Mouse (Mus musculus) hindbrain, embryonic 10.5 days (tissue): ENCODE results near the gene Hsd17b13. TPM values are rescaled to one million over a fixed set of nuclear protein-coding genes. Genes with fewer than 3 reads are reported as not detected.

Experiments used
- DNase-seq: peaks from one replicate; pipeline ENCODE4 v3.0.0-alpha.2; 2017; ENCODE audit warnings: low spot score
- H3K27ac ChIP-seq: fragments of 300-500 bp; sonication (generic); 2 replicates; pipeline ENCODE4 v1.5.1; 2016; ENCODE audit warnings: mild to moderate bottlenecking, moderate library complexity
- H3K27me3 ChIP-seq: fragments of 300-500 bp; sonication (generic); 2 replicates; pipeline ENCODE4 v1.6.1; 2016; ENCODE audit warnings: mild to moderate bottlenecking; ENCODE audit not compliant: poor library complexity, insufficient read depth, severe bottlenecking
- H3K36me3 ChIP-seq: fragments of 300-500 bp; sonication (generic); 2 replicates; pipeline ENCODE4 v1.6.1; 2016; ENCODE audit warnings: mild to moderate bottlenecking, moderate library complexity
- H3K4me1 ChIP-seq: fragments of 300-500 bp; sonication (generic); replicated peaks from 2 replicates; pipeline ENCODE4 v1.6.1; 2016; ENCODE audit warnings: mild to moderate bottlenecking
- H3K4me3 ChIP-seq: fragments of 300-500 bp; sonication (generic); 2 replicates; pipeline ENCODE4 v1.5.1; 2016; ENCODE audit warnings: mild to moderate bottlenecking, moderate library complexity
- H3K9me3 ChIP-seq: fragments of 300-500 bp; sonication (generic); 2 replicates; pipeline ENCODE4 v1.6.1; 2016; ENCODE audit warnings: mild to moderate bottlenecking, moderate library complexity
- WGBS: fragments of 180-500 bp; shearing (Covaris S2); methylation state at CpG from one replicate; pipeline ENCODE4 v1.1.7; 2016; 5-methylcytosine and 5-hydroxymethylcytosine counted together
- polyA plus RNA-seq: library from polyadenylated mRNA; unstranded; fragments of >200 nt; fragmentation: Nextera tagmentation; extraction: Ambion mirVana; gene quantifications from 2 replicates; pipeline ENCODE4 v1.2.1, GENCODE M21; 2016

Gene Hsd17b13
- polyA plus RNA-seq, 1 experiment from 2014 or later = not detected

DNA sequence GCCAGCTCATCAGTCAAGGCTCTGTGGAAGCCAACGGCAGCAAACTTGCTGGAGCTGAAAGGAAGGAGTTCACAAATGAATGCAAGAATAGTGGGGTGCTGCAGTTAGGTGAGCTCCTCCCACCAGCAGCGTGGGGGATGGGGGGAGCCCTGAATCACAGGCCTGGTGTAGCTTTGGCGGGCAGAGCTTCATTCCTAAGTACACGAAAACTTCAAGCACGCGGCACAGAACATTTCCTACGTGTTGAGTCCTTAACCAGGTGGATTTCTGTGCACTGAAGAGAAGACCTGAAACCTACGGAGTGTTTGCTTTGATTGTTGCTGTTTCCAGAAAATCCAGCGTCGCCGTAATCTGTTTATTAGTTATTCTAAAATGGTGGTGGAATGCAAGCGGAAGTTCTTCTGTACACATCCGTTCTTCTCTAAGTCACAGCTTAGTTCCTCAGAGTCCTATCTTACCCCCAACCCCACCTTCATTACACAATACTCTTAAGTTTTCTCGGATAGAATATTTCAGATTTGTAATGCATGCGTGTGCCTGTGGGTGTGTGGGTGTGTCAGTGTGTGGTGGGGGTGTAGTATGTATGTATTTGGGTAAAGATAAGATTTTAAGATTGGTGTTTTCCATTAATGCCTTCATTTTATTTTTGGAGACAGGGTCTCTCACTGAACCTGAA is 26.2 kb upstream of the Hsd17b13 start:
- Histone ChIP-seq H3K27me3 (peaks cover 5% of the 10 kb centered on the region; the same call in 1 of the 2 replicates), H3K9me3 (no peaks in the 10 kb centered on the region), H3K36me3 (no peaks in the 10 kb centered on the region), H3K27ac (peak overlapping the region; percentile 50; the same call in 1 of the 2 replicates), H3K4me3 (peak overlapping the region; percentile 32), H3K4me1 (peaks cover 11% of the 10 kb centered on the region)
- WGBS = 51% methylated on average over 15 of the region's 15 CpGs
- no peak for DNase-seq

GRCm38 (mm10) chr5:104002549-104003255 is 25.5 kb upstream of the Hsd17b13 start:
- 18% methylated on average over 18 of the region's 18 CpGs for WGBS
- peaks cover 11% of the 10 kb centered on the region for H3K4me1 ChIP-seq
- peak overlapping the region; percentile 50 for H3K27ac ChIP-seq
- H3K36me3 ChIP-seq = no peaks in the 10 kb centered on the region
- DNase-seq = peak; percentile 25
- no peaks in the 10 kb centered on the region for H3K9me3 ChIP-seq
- peak overlapping the region; percentile 32 for H3K4me3 ChIP-seq
- peaks cover 5% of the 10 kb centered on the region; the same call in 1 of the 2 replicates for H3K27me3 ChIP-seq

GRCm38 (mm10) chr5:103999738-104000137 is 22.5 kb upstream of the Hsd17b13 start:
- 8% methylated on average over 5 of the region's 5 CpGs for WGBS

DNA sequence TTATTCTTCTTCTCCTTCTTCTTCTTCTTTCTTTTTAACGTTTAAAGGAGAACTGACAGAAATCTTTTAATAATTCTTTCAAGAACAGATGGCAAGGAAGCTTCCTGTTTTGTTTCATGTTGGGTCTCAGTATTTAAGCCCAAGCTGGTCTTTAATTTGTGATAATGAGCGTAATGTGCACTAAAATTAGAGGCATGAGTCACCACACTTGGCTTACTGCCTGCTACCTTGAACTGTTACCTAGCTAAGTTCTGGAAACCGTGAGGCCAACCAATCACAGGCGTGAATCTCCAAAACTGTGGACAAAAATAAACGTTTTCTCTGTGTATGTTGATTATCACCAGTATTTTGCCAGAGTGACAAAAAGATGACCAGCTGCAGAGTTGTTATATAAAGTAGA is 21.5 kb upstream of the Hsd17b13 start:
- Histone ChIP-seq H3K9me3 (no peaks in the 10 kb centered on the region), H3K4me1 (peaks cover 11% of the 10 kb centered on the region), H3K27ac (no peak overlapping the region), H3K4me3 (no peak overlapping the region), H3K27me3 (peaks cover 5% of the 10 kb centered on the region; the same call in 1 of the 2 replicates), H3K36me3 (no peaks in the 10 kb centered on the region)
- no peak for DNase-seq
- 79% methylated on average over 5 of the region's 5 CpGs for WGBS

More at GRCm38 (mm10) chr5:103999738-104000137, 22.5 kb upstream of the Hsd17b13 start:
- peaks cover 11% of the 10 kb centered on the region for H3K4me1 ChIP-seq
- no peaks in the 10 kb centered on the region for H3K9me3 ChIP-seq
- DNase-seq = peak; percentile 74
- peaks cover 5% of the 10 kb centered on the region; the same call in 1 of the 2 replicates for H3K27me3 ChIP-seq
- no peak overlapping the region for H3K4me3 ChIP-seq
- no peak overlapping the region for H3K27ac ChIP-seq
- no peaks in the 10 kb centered on the region for H3K36me3 ChIP-seq

GRCm38 (mm10) chr5:103995181-103995580 is 18.0 kb upstream of the Hsd17b13 start:
- no peak overlapping the region for H3K27ac ChIP-seq
- no peak for DNase-seq
- H3K27me3 ChIP-seq = no peaks in the 10 kb centered on the region
- H3K36me3 ChIP-seq = no peaks in the 10 kb centered on the region
- H3K4me1 ChIP-seq = no peaks in the 10 kb centered on the region
- H3K9me3 ChIP-seq = no peaks in the 10 kb centered on the region
- 76% methylated on average over 3 of the region's 3 CpGs for WGBS
- H3K4me3 ChIP-seq = no peak overlapping the region

- WGBS = 87% methylated on average over 4 of the region's 4 CpGs
Observed at GRCm38 (mm10) chr5:103994669-103995068, 17.5 kb upstream of the Hsd17b13 start.

DNA sequence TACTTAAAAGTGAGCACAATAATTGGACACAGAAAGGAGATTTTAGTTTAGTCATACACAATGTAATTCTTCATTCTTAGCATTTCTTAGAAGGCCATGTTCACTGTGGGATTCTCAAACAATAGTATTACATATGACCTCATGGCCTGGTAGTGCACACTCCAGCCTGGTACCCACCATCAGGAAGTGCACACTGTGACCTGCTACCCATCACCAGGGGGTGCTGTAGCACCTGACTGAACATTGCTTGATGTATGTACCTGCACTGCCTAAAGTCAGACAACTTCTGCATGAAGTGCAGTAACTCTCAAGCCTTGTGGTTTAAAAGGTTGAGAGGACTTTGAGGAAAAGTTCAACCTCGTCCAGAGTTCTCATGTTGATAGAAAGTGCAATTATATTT is 16.4 kb upstream of the Hsd17b13 start:
- Histone ChIP-seq H3K4me1 (no peaks in the 10 kb centered on the region), H3K27ac (no peak overlapping the region), H3K9me3 (no peaks in the 10 kb centered on the region), H3K36me3 (no peaks in the 10 kb centered on the region), H3K4me3 (no peak overlapping the region), H3K27me3 (no peaks in the 10 kb centered on the region)
- 84% methylated on average over 1 of the region's 1 CpGs for WGBS
- DNase-seq = no peak

More at GRCm38 (mm10) chr5:103994669-103995068, 17.5 kb upstream of the Hsd17b13 start:
- no peak for DNase-seq
- H3K36me3 ChIP-seq = no peaks in the 10 kb centered on the region
- no peak overlapping the region for H3K27ac ChIP-seq
- no peaks in the 10 kb centered on the region for H3K9me3 ChIP-seq
- no peak overlapping the region for H3K4me3 ChIP-seq
- no peaks in the 10 kb centered on the region for H3K27me3 ChIP-seq
- no peaks in the 10 kb centered on the region for H3K4me1 ChIP-seq

GRCm38 (mm10) chr5:103992831-103993230 is 15.6 kb upstream of the Hsd17b13 start:
- Histone ChIP-seq H3K36me3 (no peaks in the 10 kb centered on the region), H3K9me3 (no peaks in the 10 kb centered on the region), H3K27me3 (no peaks in the 10 kb centered on the region), H3K27ac (no peak overlapping the region), H3K4me3 (no peak overlapping the region), H3K4me1 (no peaks in the 10 kb centered on the region)
- DNase-seq = no peak
- 92% methylated on average over 9 of the region's 9 CpGs for WGBS

GRCm38 (mm10) chr5:103980705-103981560 is 3.7 kb upstream of the Hsd17b13 start:
- Histone ChIP-seq H3K27ac (no peak overlapping the region), H3K36me3 (no peaks in the 10 kb centered on the region), H3K27me3 (no peaks in the 10 kb centered on the region), H3K4me3 (no peak overlapping the region), H3K9me3 (no peaks in the 10 kb centered on the region), H3K4me1 (no peaks in the 10 kb centered on the region)
- 91% methylated on average over 9 of the region's 9 CpGs for WGBS
- no peak for DNase-seq

DNA sequence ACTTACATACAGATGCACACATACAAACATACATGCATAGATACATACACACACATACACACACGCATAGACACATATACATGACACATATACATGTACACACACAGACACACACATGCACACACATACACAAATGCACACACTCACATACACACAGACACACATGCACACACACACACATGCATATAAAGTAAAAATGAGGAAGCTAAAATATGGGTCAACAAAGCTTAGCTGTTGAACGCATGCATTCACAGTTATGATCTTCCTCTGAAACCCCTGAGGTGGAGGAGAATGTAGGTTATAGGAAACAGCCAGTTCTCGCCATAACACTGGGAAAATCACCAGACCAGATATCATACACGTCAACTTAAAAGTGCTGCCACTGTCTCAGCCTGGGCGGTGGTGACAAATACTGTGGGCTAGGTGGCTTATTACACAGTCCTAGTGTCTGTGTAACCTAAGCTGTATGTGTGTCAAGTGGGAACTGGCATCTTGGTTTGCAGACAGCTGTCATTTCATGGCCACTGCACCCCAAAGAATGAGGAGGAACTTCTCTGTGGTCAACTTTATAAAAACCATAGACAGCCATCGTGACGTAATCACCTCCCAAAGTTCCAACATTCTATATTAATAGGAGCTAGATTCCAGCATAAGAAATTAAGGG is 829 bp upstream of the Hsd17b13 start:
- Histone ChIP-seq H3K4me1 (no peaks in the 10 kb centered on the region), H3K9me3 (no peaks in the 10 kb centered on the region), H3K36me3 (no peaks in the 10 kb centered on the region), H3K27ac (no peak overlapping the region), H3K4me3 (no peak overlapping the region), H3K27me3 (no peaks in the 10 kb centered on the region)
- no peak for DNase-seq
- WGBS = 94% methylated on average over 7 of the region's 7 CpGs

GRCm38 (mm10) chr5:103975736-103976135 is 1.5 kb downstream of the Hsd17b13 start:
- Histone ChIP-seq H3K4me3 (no peak overlapping the region), H3K9me3 (no peaks in the 10 kb centered on the region), H3K27ac (no peak overlapping the region), H3K4me1 (no peaks in the 10 kb centered on the region), H3K27me3 (no peaks in the 10 kb centered on the region), H3K36me3 (no peaks in the 10 kb centered on the region)
- WGBS = 86% methylated on average over 7 of the region's 7 CpGs
- DNase-seq = no peak

GRCm38 (mm10) chr5:103972801-103973200 is 4.4 kb downstream of the Hsd17b13 start:
- Histone ChIP-seq H3K9me3 (no peaks in the 10 kb centered on the region), H3K27me3 (no peaks in the 10 kb centered on the region), H3K4me1 (no peaks in the 10 kb centered on the region), H3K4me3 (no peak overlapping the region), H3K36me3 (no peaks in the 10 kb centered on the region), H3K27ac (no peak overlapping the region)
- WGBS = 85% methylated on average over 13 of the region's 13 CpGs
- no peak for DNase-seq
